Mouse (Mus musculus): ENCODE results near the gene Apoc1.
"Not testable (repeated sequence)": the region's sequence is repeated elsewhere in the genome, so short reads cannot be mapped to it uniquely, and the experiment has no call there.

Apoc1 gene

DNA sequence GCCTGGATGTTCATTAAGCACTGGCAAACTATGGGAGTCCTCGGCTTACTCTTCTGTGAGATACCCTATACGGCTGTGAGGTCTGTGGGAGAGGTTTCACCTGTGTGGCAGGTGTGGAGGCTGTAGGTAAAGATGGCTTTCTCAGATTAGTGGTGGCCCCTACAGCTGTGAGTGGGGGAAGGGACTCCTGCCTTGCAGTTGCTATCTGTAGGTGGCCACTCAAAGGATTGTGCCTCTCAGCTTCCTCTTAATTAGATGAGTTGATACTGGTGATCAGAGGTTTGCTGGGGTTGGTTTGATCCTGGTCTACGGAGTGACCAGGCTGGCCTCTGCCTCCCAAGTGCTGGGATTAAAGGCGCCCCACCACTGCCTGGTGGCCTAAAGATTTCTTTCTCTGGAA lies 12.0 kb upstream of the Apoc1 start:
- no peak for DNase-seq

DNA sequence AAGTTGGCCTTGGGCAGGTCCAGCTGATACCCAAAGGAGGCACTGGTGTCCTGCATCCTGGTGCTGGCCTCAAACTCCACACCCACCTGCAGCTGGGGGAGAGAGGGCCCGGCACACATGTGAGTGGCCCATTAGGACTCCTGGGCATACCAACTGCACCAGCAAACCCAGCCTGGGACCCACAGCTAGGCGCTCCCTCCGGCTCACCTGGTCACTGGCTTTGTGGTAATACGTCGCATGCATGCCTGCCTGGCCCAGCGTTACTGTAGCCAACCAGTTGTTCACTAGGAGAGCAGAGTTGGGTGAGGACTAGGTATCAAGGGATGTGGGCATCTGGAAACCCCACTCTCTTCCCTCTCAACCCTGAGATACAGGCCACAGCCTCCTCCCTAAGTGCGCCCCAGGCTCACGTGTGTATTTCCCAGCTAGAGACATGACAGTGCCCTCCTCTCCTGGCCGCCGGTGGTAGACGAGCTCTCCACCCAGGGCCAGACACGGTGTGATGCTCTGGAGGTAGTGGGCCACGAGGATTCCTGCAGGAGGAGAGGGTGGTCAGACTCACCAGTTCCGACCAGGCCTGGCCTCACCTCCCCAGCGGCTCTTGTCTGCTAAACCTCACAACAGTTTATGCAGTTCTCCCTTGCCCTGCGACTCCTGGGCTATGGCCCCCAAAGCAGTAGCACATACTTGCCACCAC lies 10.5 kb upstream of the Apoc1 start:
- DNase-seq = no peak

DNA sequence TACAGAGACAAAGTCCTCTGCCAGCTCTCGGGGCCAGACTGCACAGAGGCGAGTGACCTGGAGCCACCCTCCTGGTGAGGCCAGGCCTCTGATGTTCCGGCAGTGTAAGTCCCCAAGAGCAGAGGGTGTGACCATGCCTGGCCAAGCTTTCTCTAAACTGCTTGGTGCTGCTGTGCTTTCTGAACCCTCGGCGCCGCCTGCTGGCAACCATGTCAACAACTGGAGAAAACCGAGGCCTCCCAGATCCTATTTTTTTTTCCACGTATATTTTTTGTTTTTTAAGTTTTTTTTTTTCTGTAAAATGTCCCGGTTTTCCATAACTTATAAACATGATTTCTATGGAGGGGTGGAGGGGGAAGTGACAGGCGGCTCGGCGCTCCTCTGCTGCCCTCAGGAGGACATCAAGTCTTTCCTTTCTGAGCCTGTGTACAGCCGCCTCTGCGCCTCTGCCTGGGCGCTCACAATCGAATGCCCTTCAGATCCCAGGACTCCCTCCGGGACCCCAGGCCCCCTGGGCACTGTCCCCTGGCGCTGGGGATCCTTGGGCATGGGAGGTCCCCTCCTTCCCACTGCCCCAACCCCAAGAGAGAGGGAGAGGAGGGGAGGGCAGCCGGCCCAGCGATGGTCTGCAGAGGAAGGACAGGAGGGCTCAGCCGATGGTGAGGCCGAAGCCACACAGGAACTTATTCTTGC lies 8.8 kb upstream of the Apoc1 start:
- peak; percentile 88 for DNase-seq

- DNase-seq = no peak
These were observed 8.0 kb upstream of the Apoc1 start for GRCm38 (mm10) chr7:19700299-19701068.

DNA sequence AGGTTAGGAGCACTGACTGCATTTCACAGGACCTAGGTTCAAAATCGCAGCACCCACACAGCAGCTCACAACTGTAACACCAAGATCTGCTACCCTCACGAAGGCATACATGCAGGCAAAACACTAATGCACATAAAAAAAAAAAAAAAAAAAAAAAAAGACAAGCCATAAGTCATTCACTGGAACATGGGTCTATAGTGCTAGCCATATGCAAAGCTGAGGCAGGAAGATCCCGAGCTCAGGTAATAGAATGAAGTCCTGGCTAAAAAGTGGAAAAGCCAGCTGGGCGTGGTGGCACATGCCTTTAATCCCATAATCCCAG lies 7.3 kb upstream of the Apoc1 start:
- no peak for DNase-seq

DNA sequence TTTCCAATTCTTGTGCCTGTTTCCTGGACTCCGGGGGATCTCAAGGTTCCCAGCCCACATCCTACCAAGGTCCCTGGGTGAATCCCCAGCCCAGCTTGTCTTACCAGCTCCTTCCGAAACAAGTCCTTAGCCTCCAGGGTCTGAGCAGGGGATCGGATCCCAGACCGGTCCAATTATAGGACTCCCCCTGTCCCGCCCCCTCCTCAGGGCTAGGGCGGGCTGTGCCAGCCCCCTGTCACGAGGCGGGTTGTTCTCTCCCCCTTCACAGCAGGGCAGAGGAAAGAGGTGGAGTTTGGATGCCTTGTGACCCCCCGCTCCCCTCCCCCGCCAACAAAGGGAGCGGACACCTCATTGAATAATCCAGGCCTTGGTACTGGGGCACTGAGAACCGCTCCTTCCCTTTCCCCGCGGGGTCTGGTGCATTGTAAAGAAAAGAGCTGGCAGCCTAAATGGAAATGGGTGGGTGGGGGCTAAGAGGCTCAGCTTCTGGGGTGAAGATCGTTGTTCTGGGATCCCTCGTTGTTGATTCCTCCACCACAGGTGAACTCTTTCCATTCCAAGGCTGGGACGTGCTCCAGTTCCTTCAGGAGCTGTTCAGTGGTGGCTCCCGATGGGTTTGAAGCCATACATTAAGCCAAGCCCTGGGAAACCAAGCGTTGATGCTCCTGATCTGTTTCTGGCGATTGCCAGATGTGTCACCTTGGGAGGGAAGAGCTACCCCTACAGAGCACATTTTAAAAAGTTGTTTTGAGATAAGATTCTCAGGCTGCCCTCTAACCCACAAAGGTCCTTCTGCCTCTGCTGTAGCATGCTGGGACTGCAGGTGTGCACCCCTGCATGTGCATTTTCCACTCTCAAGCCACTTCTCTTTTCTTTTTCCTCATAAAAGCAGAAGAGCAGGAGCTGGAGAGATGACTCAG lies 6.7 kb upstream of the Apoc1 start, which contains the start of gene Apoe:
Gene Apoe, minus strand, starts transcription at position 282 of the 920 bp plus-strand sequence.
- DNase-seq = peak; percentile 62

- DNase-seq = peak; percentile 61
These were observed 5.8 kb upstream of the Apoc1 start for GRCm38 (mm10) chr7:19697949-19698906.

DNA sequence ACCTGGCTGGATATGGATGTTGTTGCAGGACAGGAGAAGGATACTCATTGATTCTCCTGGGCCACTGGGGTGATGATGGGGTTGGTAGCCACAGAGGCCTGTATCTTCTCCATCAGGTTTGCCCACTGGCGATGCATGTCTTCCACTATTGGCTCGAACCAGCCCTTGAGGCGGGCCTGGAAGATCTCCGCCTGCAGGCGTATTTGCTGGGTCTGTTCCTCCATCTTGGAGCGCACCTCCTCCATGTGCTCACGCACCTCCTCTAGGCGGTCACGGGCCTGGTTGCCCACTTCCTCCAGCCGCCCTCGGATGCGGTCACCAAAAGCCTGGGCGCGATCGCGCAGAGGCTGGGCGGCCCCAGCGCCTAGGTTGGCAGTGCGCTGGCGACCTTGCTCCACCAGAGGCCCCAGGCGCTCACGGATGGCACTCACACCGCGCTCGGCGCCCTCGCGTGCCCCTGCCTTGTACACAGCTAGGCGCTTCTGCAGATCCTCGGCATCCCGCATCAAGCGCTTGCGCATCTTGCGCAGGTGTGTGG lies 3.9 kb upstream of the Apoc1 start:
- no peak for DNase-seq

DNA sequence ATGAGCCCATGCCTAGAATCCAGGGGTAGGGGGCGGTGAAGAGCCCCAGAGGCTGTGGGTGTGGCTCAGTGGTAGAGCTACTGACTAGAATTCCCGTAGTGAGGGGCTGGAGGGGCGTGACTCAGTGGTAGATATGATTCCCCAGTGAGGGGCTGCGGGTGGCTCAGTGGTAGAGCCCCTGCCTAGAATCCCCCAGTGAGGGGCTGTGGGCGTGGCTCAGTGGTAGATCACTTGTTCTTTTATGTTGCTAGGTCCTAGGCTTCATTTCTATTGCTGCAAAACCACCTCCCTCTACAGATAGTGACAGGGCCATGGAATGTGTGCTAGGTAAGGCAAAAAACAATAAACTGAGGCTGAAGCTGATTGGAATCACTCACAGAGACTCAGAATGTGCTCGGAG lies 3.4 kb upstream of the Apoc1 start:
- DNase-seq = no peak

GRCm38 (mm10) chr7:19695213-19695594 lies 2.7 kb upstream of the Apoc1 start:
- no peak for DNase-seq

GRCm38 (mm10) chr7:19694336-19695212 lies 2.1 kb upstream of the Apoc1 start:
- DNase-seq = no peak

DNA sequence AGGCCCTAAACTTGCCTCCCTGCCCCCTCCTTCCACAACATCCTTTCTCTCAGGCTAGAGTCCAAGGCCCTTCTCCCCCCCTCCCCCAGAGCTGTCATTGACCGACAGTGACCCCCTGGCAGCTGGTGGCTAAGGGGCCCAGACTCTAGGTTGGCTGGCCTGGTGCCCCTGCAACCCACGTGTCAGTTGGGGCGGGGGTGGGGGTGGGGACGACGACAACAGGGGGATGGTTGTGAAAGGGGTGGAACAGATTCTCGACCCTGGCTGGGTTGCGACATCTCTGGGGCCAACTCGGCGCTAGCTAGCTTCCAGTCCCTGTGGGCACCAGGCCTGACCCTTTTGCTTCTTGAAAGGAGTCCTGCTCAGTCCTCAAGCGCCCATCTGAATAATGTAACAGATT lies 961 bp upstream of the Apoc1 start:
- no peak for DNase-seq

DNA sequence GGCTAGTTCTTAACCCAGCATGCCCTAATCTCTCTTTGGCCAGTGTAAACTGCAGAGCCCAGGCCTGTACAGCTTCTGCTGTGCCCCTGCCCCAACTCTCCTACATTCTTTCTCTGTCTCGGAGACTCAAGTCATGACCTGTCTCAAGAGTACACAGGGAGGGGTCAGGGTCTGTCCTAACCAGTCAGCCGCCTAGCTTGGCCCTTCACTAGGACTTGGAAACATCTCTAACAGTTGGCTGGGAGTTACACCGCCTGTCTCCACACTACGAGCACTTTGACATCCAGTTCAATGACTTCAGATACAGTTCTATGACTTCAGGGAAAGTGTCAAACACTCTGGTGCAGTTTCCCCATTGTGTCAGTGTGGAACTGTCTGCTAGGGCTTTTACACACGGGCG lies 1.0 kb downstream of the Apoc1 start:
- no peak for DNase-seq

GRCm38 (mm10) chr7:19690845-19691244 lies 1.6 kb downstream of the Apoc1 start:
- DNase-seq = no peak

GRCm38 (mm10) chr7:19688611-19689010 lies 3.8 kb downstream of the Apoc1 start:
- DNase-seq = no peak

- no peak for DNase-seq
These were observed 4.4 kb downstream of the Apoc1 start for GRCm38 (mm10) chr7:19688101-19688500.

GRCm38 (mm10) chr7:19686927-19687583 lies 5.4 kb downstream of the Apoc1 start:
- DNase-seq = not testable (repeated sequence)

GRCm38 (mm10) chr7:19686521-19686920 lies 5.9 kb downstream of the Apoc1 start:
- DNase-seq = no peak

GRCm38 (mm10) chr7:19685374-19685773 lies 7.1 kb downstream of the Apoc1 start:
- DNase-seq = no peak

DNA sequence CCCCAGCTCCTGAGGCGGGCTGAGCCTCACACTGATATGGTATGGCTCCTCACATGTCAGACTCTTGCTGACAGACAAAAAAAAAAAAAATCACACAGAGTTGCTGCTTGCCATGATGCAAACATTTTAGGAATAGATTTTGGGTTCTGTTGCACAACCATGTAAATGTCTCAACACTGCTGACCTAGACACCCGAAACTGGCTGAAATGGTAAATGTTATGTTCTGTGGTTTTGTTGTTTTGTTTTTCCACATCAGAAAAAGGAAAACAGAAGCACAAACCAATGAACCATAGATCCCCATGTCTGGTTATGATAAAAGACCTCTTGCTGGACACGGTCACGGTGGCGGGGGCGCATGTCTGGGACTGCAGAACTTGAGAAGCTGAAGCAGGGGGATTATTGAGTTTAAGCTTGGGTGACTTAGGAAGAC lies 8.7 kb downstream of the Apoc1 start:
- DNase-seq = no peak

Measured in kidney, adult 9 months (tissue).